Mouse (Mus musculus) frontal cortex, postnatal 14 days (tissue): ENCODE measurements around the gene Gm9903.

Experiments used
- DNase-seq, 2 experiments: peaks; one replicate each; pipeline ENCODE4 v3.0.0; 2022; ENCODE audit warnings: low spot score in 2 of 2

The Gm9903 gene

GRCm38 (mm10) chr5:33640652-33641051 is 10.9 kb downstream of the Gm9903 start:
- DNase-seq, result peak in 1 of 2 experiments; percentile 46

- DNase-seq, result no peak
These were observed 21.3 kb downstream of the Gm9903 start for GRCm38 (mm10) chr5:33651017-33651416.

GRCm38 (mm10) chr5:33651541-33651920 is 21.8 kb downstream of the Gm9903 start:
- no peak for DNase-seq

- peak; percentile 93 for DNase-seq
These were observed 22.4 kb downstream of the Gm9903 start, which contains the start of gene Slbp for GRCm38 (mm10) chr5:33651921-33652782. Gene Slbp, minus strand, starts transcription at chr5:33652574.

GRCm38 (mm10) chr5:33652783-33653173 is 23.1 kb downstream of the Gm9903 start:
- DNase-seq, result no peak

- DNase-seq, result no peak
These were observed 24.7 kb downstream of the Gm9903 start for GRCm38 (mm10) chr5:33654424-33654823.

- no peak for DNase-seq
These were observed 25.6 kb downstream of the Gm9903 start for GRCm38 (mm10) chr5:33655251-33655840.

GRCm38 (mm10) chr5:33656739-33657138 is 27.0 kb downstream of the Gm9903 start:
- no peak for DNase-seq

GRCm38 (mm10) chr5:33657251-33657786 is 27.6 kb downstream of the Gm9903 start:
- no peak for DNase-seq

- peak; percentile 96 to 98 for DNase-seq
These were observed 28.3 kb downstream of the Gm9903 start, which contains the start of the genes Tacc3 and Tmem129 for GRCm38 (mm10) chr5:33657787-33658663. Gene Tacc3, plus strand, starts transcription at chr5:33658128. Gene Tmem129, minus strand, starts transcription at chr5:33658416.

- no peak for DNase-seq
These were observed 28.9 kb downstream of the Gm9903 start for GRCm38 (mm10) chr5:33658664-33659050.

GRCm38 (mm10) chr5:33668223-33668622 is 38.5 kb downstream of the Gm9903 start:
- DNase-seq, result no peak

- DNase-seq, result no peak
These were observed 41.9 kb downstream of the Gm9903 start for GRCm38 (mm10) chr5:33671659-33672058.

GRCm38 (mm10) chr5:33674439-33674838 is 44.7 kb downstream of the Gm9903 start:
- DNase-seq, result peak in 1 of 2 experiments; percentile 45

- peak in 1 of 2 experiments; percentile 39 for DNase-seq
These were observed 46.2 kb downstream of the Gm9903 start for GRCm38 (mm10) chr5:33675964-33676363.

- DNase-seq, result no peak
These were observed 48.5 kb downstream of the Gm9903 start for GRCm38 (mm10) chr5:33678244-33678643.

GRCm38 (mm10) chr5:33681044-33681443 is 51.3 kb downstream of the Gm9903 start:
- DNase-seq, result no peak
